Mouse (Mus musculus): Measurements from ENCODE around the gene Pgap2. TPM values are rescaled to one million over a fixed set of nuclear protein-coding genes. Genes with fewer than 3 reads are reported as not detected.
A peak's percentile ranks its signal among the peaks of the same experiment; 100 is the strongest.

The Pgap2 gene
- polyA plus RNA-seq, 1 experiment from 2014 or later, result 50.7 TPM

- no peaks in the 10 kb centered on the region for H3K9me3 ChIP-seq (replicated peaks)
- H3K36me3 ChIP-seq, result no peaks in the 10 kb centered on the region
- peak overlapping the region; percentile 84 for H3K4me2 ChIP-seq
- no peak for ATAC-seq (ENCODE audit: insufficient number of reproducible peaks, low FRiP score)
- WGBS, result 34% methylated on average over 1 of the region's 1 CpGs
- no peaks in the 10 kb centered on the region for H3K27me3 ChIP-seq (replicated peaks)
- H3K27ac ChIP-seq (ENCODE audit: poor library complexity, severe bottlenecking), result no peak overlapping the region
- peak overlapping the region; percentile 53; the same call in 1 of the 2 replicates for H3K9ac ChIP-seq
- peak overlapping the region; percentile 56 for H3K4me3 ChIP-seq
- peaks cover 11% of the 10 kb centered on the region for H3K4me1 ChIP-seq (replicated peaks)
These were observed 11.9 kb downstream of the Pgap2 start for GRCm38 (mm10) chr7:102221899-102222298.

GRCm38 (mm10) chr7:102222336-102222735 lies 12.3 kb downstream of the Pgap2 start:
- Histone ChIP-seq H3K9me3 (replicated peaks) (no peaks in the 10 kb centered on the region), H3K27ac (ENCODE audit: poor library complexity, severe bottlenecking) (0 out of 2 replicates have a peak overlapping the region, but pooled peaks have one; percentile 17), H3K4me2 (peak overlapping the region; percentile 84), H3K27me3 (replicated peaks) (no peaks in the 10 kb centered on the region), H3K9ac (peak overlapping the region; percentile 69), H3K4me3 (peak overlapping the region; percentile 56), H3K4me1 (replicated peaks) (peaks cover 11% of the 10 kb centered on the region), H3K36me3 (peaks cover 3% of the 10 kb centered on the region; the same call in 1 of the 2 replicates)
- ATAC-seq (ENCODE audit: insufficient number of reproducible peaks, low FRiP score), result peak; percentile 78
- WGBS, result under 1% methylated on average over 9 of the region's 13 CpGs

DNA sequence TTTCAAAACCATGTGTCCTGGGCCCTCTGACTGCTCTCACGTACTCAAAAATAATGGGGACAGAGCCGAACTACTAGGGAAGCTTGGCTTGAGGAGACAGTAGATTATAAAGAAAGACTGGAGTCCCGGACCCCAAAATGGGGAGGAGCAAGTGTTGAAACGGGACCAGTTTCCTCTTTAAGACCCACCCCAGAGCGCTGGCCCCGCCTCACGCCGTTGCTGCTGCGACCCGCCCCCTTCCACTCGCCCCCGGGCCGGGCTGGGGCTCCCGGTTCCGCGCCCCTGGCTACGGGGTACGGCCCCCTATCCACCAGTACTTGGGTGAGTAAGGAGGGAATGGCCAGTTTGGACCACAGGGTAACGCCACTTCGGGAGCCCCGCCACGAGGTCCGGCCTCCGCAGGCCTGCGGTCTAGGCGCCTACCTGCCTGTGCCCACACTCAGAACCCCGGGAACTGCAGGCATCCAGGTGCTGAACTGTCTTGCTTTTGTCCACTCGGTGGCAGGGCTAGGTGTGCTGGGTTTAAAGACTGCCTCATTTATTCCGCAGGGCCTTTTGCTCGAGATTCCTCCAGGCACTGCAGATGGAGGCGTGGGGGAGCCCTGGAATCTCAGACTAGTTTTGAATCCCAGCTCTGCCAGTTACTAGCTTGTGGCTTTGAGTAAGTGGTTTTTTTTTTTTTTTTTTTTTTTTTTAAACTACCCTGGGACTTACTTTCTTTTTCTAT lies 13.0 kb downstream of the Pgap2 start:
- peaks cover 11% of the 10 kb centered on the region for H3K4me1 ChIP-seq (replicated peaks)
- H3K36me3 ChIP-seq, result peaks cover 8% of the 10 kb centered on the region; the same call in 1 of the 2 replicates

DNA sequence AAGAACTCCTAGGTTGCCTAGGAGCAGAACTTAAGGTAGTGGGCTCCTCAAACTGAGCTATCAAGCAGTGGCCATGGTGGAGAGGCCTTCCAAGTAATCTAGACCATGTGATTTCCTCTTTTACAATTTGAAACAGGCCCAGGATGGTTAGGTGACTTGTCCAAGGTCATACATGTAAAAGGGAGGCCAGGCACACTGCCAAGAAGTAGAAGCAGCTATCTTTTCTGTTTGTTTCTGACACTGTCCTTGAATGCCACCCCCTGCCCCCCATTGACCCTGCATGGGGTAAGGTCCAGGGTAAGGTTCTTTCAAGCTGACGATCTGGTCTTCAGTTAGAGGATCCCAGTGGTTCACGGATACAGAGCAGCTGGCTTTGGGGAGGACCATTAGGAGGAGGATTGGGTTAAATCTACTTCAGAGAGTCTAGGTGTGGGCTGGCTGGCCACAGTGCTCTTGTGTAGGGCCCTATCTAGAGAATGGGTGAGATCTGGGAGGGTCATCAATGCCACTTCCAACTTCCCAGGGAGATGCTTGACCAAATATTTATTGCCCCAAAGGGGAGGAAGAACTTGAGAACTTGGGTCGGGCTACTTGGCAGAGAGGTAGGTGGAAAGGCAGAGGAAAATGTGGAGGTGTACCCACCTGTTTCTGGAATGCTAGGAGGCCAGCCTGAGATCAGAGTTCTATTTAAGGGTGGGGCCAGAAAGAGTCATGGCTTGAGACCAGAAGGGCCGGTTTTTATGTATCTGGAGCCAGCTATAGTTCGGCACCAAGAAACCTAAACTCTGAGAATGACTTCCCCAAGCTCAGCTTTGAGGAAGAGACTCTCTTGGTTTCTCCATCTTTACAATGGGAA lies 14.1 kb downstream of the Pgap2 start:
- 84% methylated on average over 5 of the region's 5 CpGs for WGBS
- Histone ChIP-seq H3K9me3 (replicated peaks) (no peaks in the 10 kb centered on the region), H3K9ac (no peak overlapping the region), H3K4me3 (no peak overlapping the region), H3K4me2 (no peak overlapping the region), H3K36me3 (peaks cover 15% of the 10 kb centered on the region; the same call in 1 of the 2 replicates), H3K27ac (ENCODE audit: poor library complexity, severe bottlenecking) (no peak overlapping the region), H3K4me1 (replicated peaks) (peaks cover 11% of the 10 kb centered on the region), H3K27me3 (replicated peaks) (no peaks in the 10 kb centered on the region)
- ATAC-seq (ENCODE audit: insufficient number of reproducible peaks, low FRiP score), result no peak

More for the DNA sequence above, 13.0 kb downstream of the Pgap2 start:
- peak; percentile 85 for ATAC-seq (ENCODE audit: insufficient number of reproducible peaks, low FRiP score)
- 2% methylated on average over 31 of the region's 31 CpGs for WGBS
- no peaks in the 10 kb centered on the region for H3K27me3 ChIP-seq (replicated peaks)
- peak overlapping the region; percentile 17; the same call in 1 of the 2 replicates for H3K27ac ChIP-seq (ENCODE audit: poor library complexity, severe bottlenecking)
- H3K9me3 ChIP-seq (replicated peaks), result no peaks in the 10 kb centered on the region
- peak overlapping the region; percentile 69 for H3K9ac ChIP-seq
- H3K4me2 ChIP-seq, result peak overlapping the region; percentile 84
- peak overlapping the region; percentile 56 for H3K4me3 ChIP-seq

- H3K4me3 ChIP-seq, result no peak overlapping the region
- H3K4me2 ChIP-seq, result no peak overlapping the region
- H3K4me1 ChIP-seq (replicated peaks), result peaks cover 11% of the 10 kb centered on the region
- no peak overlapping the region for H3K9ac ChIP-seq
- no peak for ATAC-seq (ENCODE audit: insufficient number of reproducible peaks, low FRiP score)
- no peaks in the 10 kb centered on the region for H3K9me3 ChIP-seq (replicated peaks)
- H3K27ac ChIP-seq (ENCODE audit: poor library complexity, severe bottlenecking), result no peak overlapping the region
- WGBS, result 75% methylated on average over 6 of the region's 6 CpGs
- H3K27me3 ChIP-seq (replicated peaks), result no peaks in the 10 kb centered on the region
- peaks cover 31% of the 10 kb centered on the region for H3K36me3 ChIP-seq
These were observed 16.0 kb downstream of the Pgap2 start for GRCm38 (mm10) chr7:102226051-102226450.

DNA sequence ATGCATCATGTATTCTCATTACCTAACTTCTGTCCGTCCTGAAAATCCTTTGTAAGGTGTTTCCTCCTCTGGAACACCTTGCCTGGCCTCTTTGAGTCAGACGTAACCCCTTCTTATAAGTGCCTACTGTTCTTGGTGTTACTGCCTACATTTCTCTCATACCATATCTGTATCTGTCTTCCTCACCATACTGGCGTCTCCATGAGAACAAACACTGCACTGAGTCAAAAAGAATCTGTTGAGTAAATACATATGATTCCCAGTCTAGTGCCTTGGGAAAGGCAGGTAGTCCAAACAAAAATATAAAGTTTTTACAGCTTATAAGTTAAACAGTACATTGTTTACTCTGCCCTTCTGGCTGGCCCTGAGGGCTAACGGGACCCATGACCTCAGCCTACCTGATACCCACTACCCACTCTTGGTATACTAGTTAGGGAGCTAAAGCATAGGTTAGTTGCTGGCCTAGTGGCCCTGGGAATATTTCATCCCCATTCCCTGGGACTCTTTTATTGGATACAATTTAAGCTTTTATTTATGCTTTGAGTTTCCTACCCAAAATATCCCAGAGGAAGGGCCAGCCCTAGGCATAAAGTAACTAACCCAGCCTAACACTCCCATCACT lies 18.2 kb downstream of the Pgap2 start:
- Histone ChIP-seq H3K4me3 (no peak overlapping the region), H3K9ac (no peak overlapping the region), H3K4me1 (replicated peaks) (peaks cover 11% of the 10 kb centered on the region), H3K27ac (ENCODE audit: poor library complexity, severe bottlenecking) (no peak overlapping the region), H3K36me3 (peaks cover 42% of the 10 kb centered on the region), H3K27me3 (replicated peaks) (no peaks in the 10 kb centered on the region), H3K4me2 (no peak overlapping the region), H3K9me3 (replicated peaks) (no peaks in the 10 kb centered on the region)
- no peak for ATAC-seq (ENCODE audit: insufficient number of reproducible peaks, low FRiP score)
- WGBS, result 85% methylated on average over 4 of the region's 4 CpGs

DNA sequence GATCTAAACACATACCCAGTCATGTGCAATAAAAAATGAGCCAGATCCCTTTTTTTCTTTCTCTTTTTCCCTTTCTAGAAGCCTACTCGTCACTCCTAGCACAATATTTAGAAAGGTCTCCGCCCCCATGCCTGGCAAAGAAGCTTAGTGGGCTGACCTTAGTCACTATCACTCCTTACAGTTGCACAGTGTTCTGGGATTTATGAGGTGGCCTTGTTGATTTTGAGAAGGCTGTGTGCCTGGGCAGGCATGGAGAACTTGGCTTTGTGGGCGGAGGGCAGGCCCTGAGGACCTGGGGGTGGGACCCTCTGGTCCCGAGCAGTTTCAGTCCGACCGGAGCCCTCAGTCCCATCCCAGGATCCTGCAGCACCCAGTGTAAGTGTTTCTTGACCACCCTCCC lies 19.8 kb downstream of the Pgap2 start:
- no peak overlapping the region for H3K4me3 ChIP-seq
- ATAC-seq (ENCODE audit: insufficient number of reproducible peaks, low FRiP score), result 0 out of 2 replicates have a peak, but pooled peaks have one; percentile 26
- H3K4me1 ChIP-seq (replicated peaks), result 0 out of 2 replicates have a peak, but pooled peaks cover 5% of the 10 kb centered on the region
- WGBS, result 84% methylated on average over 6 of the region's 6 CpGs
- no peak overlapping the region for H3K4me2 ChIP-seq
- no peak overlapping the region for H3K27ac ChIP-seq (ENCODE audit: poor library complexity, severe bottlenecking)
- H3K36me3 ChIP-seq, result peaks cover 46% of the 10 kb centered on the region
- no peak overlapping the region for H3K9ac ChIP-seq
- no peaks in the 10 kb centered on the region for H3K9me3 ChIP-seq (replicated peaks)
- H3K27me3 ChIP-seq (replicated peaks), result no peaks in the 10 kb centered on the region

GRCm38 (mm10) chr7:102233059-102233458 lies 23.1 kb downstream of the Pgap2 start:
- no peak overlapping the region for H3K4me3 ChIP-seq
- 76% methylated on average over 4 of the region's 4 CpGs for WGBS
- no peak for ATAC-seq (ENCODE audit: insufficient number of reproducible peaks, low FRiP score)
- H3K27ac ChIP-seq (ENCODE audit: poor library complexity, severe bottlenecking), result no peak overlapping the region
- H3K9ac ChIP-seq, result no peak overlapping the region
- H3K27me3 ChIP-seq (replicated peaks), result no peaks in the 10 kb centered on the region
- no peaks in the 10 kb centered on the region for H3K9me3 ChIP-seq (replicated peaks)
- H3K36me3 ChIP-seq, result peaks cover 70% of the 10 kb centered on the region
- no peaks in the 10 kb centered on the region for H3K4me1 ChIP-seq (replicated peaks)
- no peak overlapping the region for H3K4me2 ChIP-seq

DNA sequence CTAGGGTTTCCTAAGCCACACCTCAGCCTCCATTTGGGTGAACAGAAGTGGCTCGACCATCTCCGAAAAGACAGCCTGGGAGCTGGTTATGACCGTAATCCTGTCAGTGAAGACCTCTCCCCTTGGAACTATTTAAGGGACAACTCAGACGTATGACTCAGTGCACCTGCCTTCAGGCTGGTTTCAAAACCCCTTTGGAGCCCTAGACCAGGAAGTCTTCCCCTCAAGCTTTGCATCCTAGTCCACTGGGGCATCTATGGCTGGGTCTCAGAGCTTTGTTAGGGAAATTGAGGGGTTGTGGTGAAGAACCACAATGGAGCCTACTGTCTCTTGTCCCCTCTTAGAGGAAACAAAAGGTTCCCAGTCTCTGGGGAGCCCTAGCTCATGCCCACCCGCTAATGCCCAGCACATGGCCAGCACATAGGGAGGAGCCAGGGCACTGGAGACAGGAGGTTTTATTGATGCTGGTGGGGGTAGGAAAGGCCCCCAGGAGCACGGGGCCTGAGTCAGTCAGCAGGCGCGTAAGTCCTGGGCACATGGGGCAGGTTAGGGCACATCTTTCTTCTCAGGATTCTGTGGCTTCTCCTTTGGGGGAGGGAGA lies 28.8 kb downstream of the Pgap2 start:
- Histone ChIP-seq H3K27me3 (replicated peaks) (no peaks in the 10 kb centered on the region), H3K4me2 (no peak overlapping the region), H3K4me1 (replicated peaks) (peaks cover 20% of the 10 kb centered on the region), H3K36me3 (peaks cover 75% of the 10 kb centered on the region), H3K9me3 (replicated peaks) (no peaks in the 10 kb centered on the region), H3K4me3 (no peak overlapping the region), H3K9ac (no peak overlapping the region), H3K27ac (ENCODE audit: poor library complexity, severe bottlenecking) (no peak overlapping the region)
- ATAC-seq (ENCODE audit: insufficient number of reproducible peaks, low FRiP score), result no peak
- WGBS, result 87% methylated on average over 8 of the region's 8 CpGs

DNA sequence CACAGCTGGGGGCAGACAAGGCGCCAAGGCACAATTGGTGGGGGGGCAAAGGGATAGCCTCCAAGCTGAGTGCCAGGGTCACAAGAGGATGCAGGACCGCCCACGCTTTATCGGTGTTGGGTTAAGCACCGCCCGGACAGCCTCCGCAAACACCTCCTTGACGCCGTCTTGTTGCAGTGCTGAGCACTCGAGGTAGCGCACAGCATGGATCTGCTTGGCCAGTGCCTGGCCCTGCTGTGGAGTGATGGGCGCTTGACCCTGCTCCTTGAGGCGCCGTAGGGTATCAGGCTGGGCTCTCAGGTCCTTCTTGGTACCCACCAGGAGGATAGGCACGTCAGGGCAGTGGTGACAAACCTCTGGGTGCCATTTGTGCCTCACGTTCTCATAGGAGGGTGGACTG lies 29.6 kb downstream of the Pgap2 start:
- Histone ChIP-seq H3K9ac (no peak overlapping the region), H3K27ac (ENCODE audit: poor library complexity, severe bottlenecking) (no peak overlapping the region), H3K27me3 (replicated peaks) (no peaks in the 10 kb centered on the region), H3K4me1 (replicated peaks) (peaks cover 29% of the 10 kb centered on the region), H3K4me3 (no peak overlapping the region), H3K36me3 (peaks cover 74% of the 10 kb centered on the region), H3K4me2 (no peak overlapping the region), H3K9me3 (replicated peaks) (no peaks in the 10 kb centered on the region)
- 84% methylated on average over 16 of the region's 16 CpGs for WGBS
- ATAC-seq (ENCODE audit: insufficient number of reproducible peaks, low FRiP score), result no peak
